Mouse (Mus musculus) MEL (cell line): Measurements from ENCODE around the gene Klf6.

Source experiments
- CHD2 ChIP-seq: IDR thresholded peaks from 2 replicates; pipeline ENCODE4 v1.6.1; 2011; ENCODE audit warnings: low read length, improper control_type of control experiment
- E2F4 ChIP-seq: IDR thresholded peaks from 2 replicates; pipeline ENCODE4 v1.6.1; 2011; ENCODE audit warnings: low read depth, low read length, improper control_type of control experiment, borderline replicate concordance
- EP300 ChIP-seq, 2 experiments: IDR thresholded peaks; 2 replicates each; pipeline ENCODE4 v1.6.1; 2011; ENCODE audit warnings: improper control_type of control experiment in 2 of 2, low read length in 2 of 2, low read depth in 1 of 2, mild to moderate bottlenecking in 1 of 2
- HCFC1 ChIP-seq: IDR thresholded peaks from 2 replicates; pipeline ENCODE4 v1.6.1; 2012; ENCODE audit warnings: low read depth, mild to moderate bottlenecking, inconsistent platforms, low read length, improper control_type of control experiment, moderate library complexity
- NELFE ChIP-seq: IDR thresholded peaks from 2 replicates; pipeline ENCODE4 v1.6.1; 2011; ENCODE audit warnings: low read depth, low read length, improper control_type of control experiment
- POLR2A ChIP-seq, 2 experiments: IDR thresholded peaks; 2 replicates each; pipeline ENCODE4 v1.6.1; 2011 to 2012; ENCODE audit warnings: low read length in 2 of 2, mild to moderate bottlenecking in 2 of 2, control low read depth in 1 of 2, improper control_type of control experiment in 1 of 2, low read depth in 1 of 2, moderate library complexity in 1 of 2; ENCODE audit not compliant: control insufficient read depth in 1 of 2, insufficient read depth in 1 of 2, poor library complexity in 1 of 2
- RAD21 ChIP-seq: IDR thresholded peaks from 2 replicates; pipeline ENCODE4 v1.6.1; 2011; ENCODE audit warnings: mild to moderate bottlenecking, low read depth, low read length, improper control_type of control experiment
- SIN3A ChIP-seq: IDR thresholded peaks from 2 replicates; pipeline ENCODE4 v1.6.1; 2012; ENCODE audit warnings: low read length, improper control_type of control experiment, inconsistent platforms
- ZC3H11A ChIP-seq: IDR thresholded peaks from 2 replicates; pipeline ENCODE4 v1.6.1; 2012; ENCODE audit warnings: low read depth, mild to moderate bottlenecking, inconsistent platforms, low read length, improper control_type of control experiment

DNA sequence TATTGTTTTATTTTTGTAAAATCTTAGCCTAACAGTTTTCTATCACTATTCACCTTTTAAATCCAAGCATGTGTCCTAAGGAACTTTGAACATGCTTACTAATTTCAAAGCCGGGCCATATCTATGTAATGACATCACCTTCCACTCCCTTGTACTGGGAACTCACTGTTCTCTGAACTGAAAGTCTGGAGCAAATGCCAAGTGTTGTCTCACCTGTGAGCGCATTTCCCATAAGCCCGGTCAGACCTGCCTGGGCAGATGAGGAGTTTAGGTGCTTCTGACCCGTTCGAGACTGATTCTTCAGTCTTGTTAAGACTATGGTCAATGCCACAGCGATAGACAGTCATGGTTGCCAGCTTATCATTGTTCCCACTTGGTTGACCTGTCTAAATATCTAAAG is 19.9 kb upstream of the Klf6 start:
- TF ChIP-seq SIN3A (no peak), EP300 (IDR thresholded peaks at IDR 0.05; ENCODE audit: low read depth in 1 of 2, low read length in 2 of 2) (no peak), POLR2A (IDR thresholded peaks at IDR 0.05; ENCODE audit: control insufficient read depth in 1 of 2, insufficient read depth in 1 of 2, low read depth in 1 of 2, low read length in 2 of 2, poor library complexity in 1 of 2) (no peak), NELFE (no peak), CHD2 (no peak), RAD21 (no peak), HCFC1 (no peak), ZC3H11A (no peak), E2F4 (no peak)
